Mouse (Mus musculus) G1E-ER4 (cell line): ENCODE measurements around the gene Gpr143. TPM values are rescaled to one million over a fixed set of nuclear protein-coding genes. Genes with fewer than 3 reads are reported as not detected.

Experiments used
- GATA1 ChIP-seq: IDR thresholded peaks from one replicate; pipeline ENCODE4 v1.8.0; 2012; ENCODE audit warnings: low read length, inconsistent platforms
- polyA plus RNA-seq: library from polyadenylated mRNA; stranded (reverse); fragments of >175 nt; gene quantifications from 2 replicates; pipeline ENCODE4 v1.2.3, GENCODE M21; 2012

Gene Gpr143
- polyA plus RNA-seq, 1 experiment: not detected

GRCm38 (mm10) chrX:152813339-152813738 lies 31.6 kb downstream of the Gpr143 start:
- no peak for TF ChIP-seq GATA1

DNA sequence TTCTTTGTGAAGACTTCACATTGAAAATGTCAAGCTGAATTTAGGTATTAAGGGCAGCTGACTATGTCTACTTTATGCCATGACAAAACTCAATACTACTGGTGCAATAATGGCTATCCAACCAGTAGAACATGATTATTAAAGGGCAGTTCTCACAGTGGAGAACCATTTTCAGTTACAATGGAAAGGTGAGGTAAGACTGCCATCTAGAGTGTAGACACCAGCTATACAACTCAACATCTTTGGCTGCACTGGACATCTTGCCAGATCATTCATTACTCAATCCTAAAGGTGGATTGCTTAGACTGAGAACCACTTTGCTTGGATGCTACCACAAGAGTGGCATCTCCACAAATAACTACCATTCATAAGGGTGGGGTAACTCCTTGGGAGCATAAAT lies 37.3 kb downstream of the Gpr143 start:
- no peak for TF ChIP-seq GATA1

DNA sequence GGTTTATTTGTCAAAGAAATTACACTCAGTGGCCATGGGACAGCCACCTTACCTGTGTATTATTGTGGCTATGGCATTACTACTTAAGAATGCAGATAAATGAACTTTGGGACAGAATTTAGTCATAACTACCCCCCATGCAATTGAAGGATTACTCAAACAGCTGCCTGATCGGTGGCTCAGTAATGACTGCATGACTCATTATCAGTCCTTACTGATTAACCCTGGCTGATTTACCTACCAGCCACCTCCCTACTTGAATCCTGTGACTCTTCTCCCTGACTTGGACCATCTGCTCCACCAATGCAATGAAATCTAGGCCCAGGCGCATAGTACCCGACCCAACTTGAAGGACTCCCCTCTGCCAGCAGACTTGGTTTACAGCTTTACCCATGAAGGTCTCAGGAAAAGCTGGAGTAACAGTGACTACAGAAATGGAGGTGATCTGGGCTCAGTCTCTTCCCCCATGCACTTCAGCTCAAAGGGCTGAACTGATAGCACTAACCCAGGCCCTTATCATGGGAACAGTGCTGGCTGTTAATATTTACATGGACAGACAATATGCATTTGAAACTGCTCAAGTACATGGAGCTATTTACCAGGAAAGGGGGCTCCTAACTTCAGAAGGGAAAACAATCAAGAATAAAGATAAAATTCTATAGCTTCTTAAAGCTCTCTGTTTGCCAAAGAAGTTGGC lies 73.5 kb downstream of the Gpr143 start:
- no peak for TF ChIP-seq GATA1

Other genes with a start within 250 kb of the Gpr143 start
- not detected in 2 replicates for gene Cldn34a, start 218.6 kb upstream of the Gpr143 start, polyA plus RNA-seq
- gene Shroom2, start 12.5 kb upstream of the Gpr143 start, polyA plus RNA-seq: not detected in 2 replicates
- not detected in 2 replicates for gene Usp51, start 224.5 kb downstream of the Gpr143 start, polyA plus RNA-seq